Mouse (Mus musculus) forebrain, postnatal 0 days (tissue): ENCODE measurements around the gene Ccdc3. TPM values are rescaled to one million over a fixed set of nuclear protein-coding genes. Genes with fewer than 3 reads are reported as not detected.

ENCODE experiments used
- ATAC-seq: fragments of 200-750 bp; cut with Nextera tagmentation; 2 replicates; pipeline ENCODE4 v1.8.0; 2017; ENCODE audit warnings: mild to moderate bottlenecking, moderate library complexity
- DNase-seq: peaks from one replicate; pipeline ENCODE4 v3.0.0-alpha.2; 2015
- H3K27ac ChIP-seq: fragments of 300-500 bp; sonication (generic); 2 replicates; pipeline ENCODE4 v1.5.1; 2014; ENCODE audit warnings: low read depth, mild to moderate bottlenecking, antibody characterized with exemption, low read length, moderate library complexity, mixed read lengths
- H3K27me3 ChIP-seq: fragments of 300-500 bp; sonication (generic); 2 replicates; pipeline ENCODE4 v1.6.1; 2014; ENCODE audit warnings: mild to moderate bottlenecking, low read length, mixed read lengths; ENCODE audit not compliant: insufficient read depth
- H3K36me3 ChIP-seq: fragments of 300-500 bp; sonication (generic); 2 replicates; pipeline ENCODE4 v1.6.1; 2014; ENCODE audit warnings: mild to moderate bottlenecking, moderate library complexity; ENCODE audit not compliant: insufficient read depth
- H3K4me1 ChIP-seq: fragments of 300-500 bp; sonication (generic); 2 replicates; pipeline ENCODE4 v1.6.1; 2014; ENCODE audit warnings: antibody characterized with exemption; ENCODE audit not compliant: insufficient read depth
- H3K4me2 ChIP-seq: fragments of 300-500 bp; sonication (generic); 2 replicates; pipeline ENCODE4 v1.6.1; 2014; ENCODE audit warnings: low read depth, mild to moderate bottlenecking, moderate library complexity
- H3K4me3 ChIP-seq: fragments of 300-500 bp; sonication (generic); 2 replicates; pipeline ENCODE4 v1.5.1; 2014; ENCODE audit warnings: low read depth, low read length, mixed read lengths
- H3K9ac ChIP-seq: fragments of 300-500 bp; sonication (generic); 2 replicates; pipeline ENCODE4 v1.6.1; 2014; ENCODE audit warnings: mild to moderate bottlenecking
- H3K9me3 ChIP-seq: fragments of 300-500 bp; sonication (generic); 2 replicates; pipeline ENCODE4 v1.6.1; 2016; ENCODE audit warnings: low read length
- CTCF ChIP-seq: sonication (generic); IDR thresholded peaks from 2 replicates; pipeline ENCODE4 v1.5.1; 2016; ENCODE audit warnings: antibody characterized with exemption, control low read depth, low read depth
- WGBS: fragments of 180-500 bp; shearing (Covaris S2); extraction: QIAGEN DNeasy Blood & Tissue Kit; methylation state at CpG from one replicate; pipeline ENCODE4 v1.1.7; 2014; 5-methylcytosine and 5-hydroxymethylcytosine counted together
- polyA plus RNA-seq: library from polyadenylated mRNA; unstranded; fragments of >200 nt; fragmentation: Nextera tagmentation; extraction: Ambion mirVana; gene quantifications from 2 replicates; pipeline ENCODE4 v1.2.1, GENCODE M21; 2015
- total RNA-seq: library from RNA; depleted of rRNA; stranded (reverse); fragments of >200 nt; gene quantifications from 2 replicates; pipeline ENCODE4 v1.2.3, GENCODE M21; 2014

Ccdc3 gene
- total and polyA plus RNA-seq, 2 experiments from 2014 or later, result 4.7 to 9.2 TPM

- no peak overlapping the region for H3K4me2 ChIP-seq
- no peaks in the 10 kb centered on the region for H3K27me3 ChIP-seq
- H3K9me3 ChIP-seq, result peaks cover 1% of the 10 kb centered on the region; the same call in 1 of the 2 replicates
- ATAC-seq (peak; percentile 14; the same call in 1 of the 2 replicates), DNase-seq (no peak)
- WGBS, result 66% methylated on average over 5 of the region's 5 CpGs
- H3K9ac ChIP-seq, result no peak overlapping the region
- H3K36me3 ChIP-seq, result no peaks in the 10 kb centered on the region
- no peak overlapping the region for H3K4me3 ChIP-seq
- peaks cover 4% of the 10 kb centered on the region; the same call in 1 of the 2 replicates for H3K4me1 ChIP-seq
- H3K27ac ChIP-seq, result peak overlapping the region; percentile 77
- no peak for TF ChIP-seq CTCF
Measured at GRCm38 (mm10) chr2:5171301-5172000, 33.9 kb downstream of the Ccdc3 start.

- Histone ChIP-seq H3K4me1 (peaks cover 4% of the 10 kb centered on the region; the same call in 1 of the 2 replicates), H3K4me3 (no peak overlapping the region), H3K27me3 (no peaks in the 10 kb centered on the region), H3K4me2 (no peak overlapping the region), H3K36me3 (no peaks in the 10 kb centered on the region), H3K9ac (no peak overlapping the region), H3K9me3 (peaks cover 11% of the 10 kb centered on the region; the same call in 1 of the 2 replicates), H3K27ac (no peak overlapping the region)
- TF ChIP-seq CTCF, result no peak
- no peak for DNase-seq
- ATAC-seq, result no peak
- WGBS, result 88% methylated on average over 2 of the region's 2 CpGs
Measured at GRCm38 (mm10) chr2:5172773-5173172, 35.2 kb downstream of the Ccdc3 start.

GRCm38 (mm10) chr2:5174716-5175115 is 37.1 kb downstream of the Ccdc3 start:
- H3K4me2 ChIP-seq, result no peak overlapping the region
- H3K4me1 ChIP-seq, result peaks cover 4% of the 10 kb centered on the region; the same call in 1 of the 2 replicates
- TF ChIP-seq CTCF, result no peak
- no peak overlapping the region for H3K27ac ChIP-seq
- H3K27me3 ChIP-seq, result no peaks in the 10 kb centered on the region
- ATAC-seq (no peak), DNase-seq (no peak)
- no peak overlapping the region for H3K4me3 ChIP-seq
- H3K9ac ChIP-seq, result no peak overlapping the region
- H3K9me3 ChIP-seq, result peaks cover 11% of the 10 kb centered on the region; the same call in 1 of the 2 replicates
- H3K36me3 ChIP-seq, result no peaks in the 10 kb centered on the region

- peaks cover 6% of the 10 kb centered on the region; the same call in 1 of the 2 replicates for H3K9me3 ChIP-seq
- 53% methylated on average over 5 of the region's 5 CpGs for WGBS
- H3K27ac ChIP-seq, result no peak overlapping the region
- no peak overlapping the region for H3K9ac ChIP-seq
- H3K4me1 ChIP-seq, result no peaks in the 10 kb centered on the region
- no peaks in the 10 kb centered on the region for H3K36me3 ChIP-seq
- DNase-seq (no peak), ATAC-seq (peak; percentile 34; the same call in 1 of the 2 replicates)
- no peaks in the 10 kb centered on the region for H3K27me3 ChIP-seq
- no peak for TF ChIP-seq CTCF
- no peak overlapping the region for H3K4me3 ChIP-seq
- H3K4me2 ChIP-seq, result no peak overlapping the region
Measured at GRCm38 (mm10) chr2:5181462-5182443, 44.2 kb downstream of the Ccdc3 start.

GRCm38 (mm10) chr2:5184166-5184565 is 46.6 kb downstream of the Ccdc3 start:
- 78% methylated on average over 4 of the region's 4 CpGs for WGBS
- no peaks in the 10 kb centered on the region for H3K9me3 ChIP-seq
- H3K4me1 ChIP-seq, result no peaks in the 10 kb centered on the region
- TF ChIP-seq CTCF, result no peak
- ATAC-seq (no peak), DNase-seq (no peak)
- no peaks in the 10 kb centered on the region for H3K27me3 ChIP-seq
- H3K4me2 ChIP-seq, result no peak overlapping the region
- no peak overlapping the region for H3K27ac ChIP-seq
- no peak overlapping the region for H3K9ac ChIP-seq
- H3K36me3 ChIP-seq, result no peaks in the 10 kb centered on the region
- H3K4me3 ChIP-seq, result no peak overlapping the region

GRCm38 (mm10) chr2:5185631-5186030 is 48.1 kb downstream of the Ccdc3 start:
- H3K27ac ChIP-seq, result no peak overlapping the region
- no peak for ATAC-seq
- TF ChIP-seq CTCF, result no peak
- no peak overlapping the region for H3K4me3 ChIP-seq
- no peaks in the 10 kb centered on the region for H3K4me1 ChIP-seq
- 89% methylated on average over 3 of the region's 3 CpGs for WGBS
- no peak overlapping the region for H3K9ac ChIP-seq
- no peak overlapping the region for H3K4me2 ChIP-seq
- H3K27me3 ChIP-seq, result no peaks in the 10 kb centered on the region
- DNase-seq, result no peak
- H3K9me3 ChIP-seq, result no peaks in the 10 kb centered on the region
- no peaks in the 10 kb centered on the region for H3K36me3 ChIP-seq
